Mouse (Mus musculus) olfactory bulb, adult 2 months (tissue): ENCODE results near the gene Il2rb.

Source experiments
- CTCF ChIP-seq: fragments of 200-500 bp; IDR thresholded peaks from 2 replicates; pipeline ENCODE4 v1.5.1; 2012; ENCODE audit warnings: low read depth, mild to moderate bottlenecking, low read length, moderate library complexity; ENCODE audit not compliant: insufficient read depth
- POLR2A ChIP-seq: fragments of 200-500 bp; IDR thresholded peaks from 2 replicates; pipeline ENCODE4 v1.6.1; 2012; ENCODE audit warnings: mild to moderate bottlenecking, low read depth, low read length, moderate library complexity; ENCODE audit not compliant: insufficient read depth

- TF ChIP-seq POLR2A (no peak), CTCF (no peak)
These were observed 16.9 kb upstream of the Il2rb start for GRCm38 (mm10) chr15:78511951-78512350.
